Mouse (Mus musculus) embryonic facial prominence, embryonic 10.5 days (tissue): ENCODE measurements around the gene Zfp382. TPM values are rescaled to one million over a fixed set of nuclear protein-coding genes. Genes with fewer than 3 reads are reported as not detected.

Source experiments
- DNase-seq: peaks from one replicate; pipeline ENCODE4 v3.0.0-alpha.2; 2017; ENCODE audit warnings: low spot score
- H3K27ac ChIP-seq: fragments of 300-500 bp; sonication (generic); replicated peaks from 2 replicates; pipeline ENCODE4 v1.5.1; 2016; ENCODE audit warnings: mild to moderate bottlenecking
- H3K27me3 ChIP-seq: fragments of 300-500 bp; sonication (generic); replicated peaks from 2 replicates; pipeline ENCODE4 v1.6.1; 2016; ENCODE audit warnings: low read depth, mild to moderate bottlenecking; ENCODE audit not compliant: poor library complexity, severe bottlenecking
- H3K36me3 ChIP-seq: fragments of 300-500 bp; sonication (generic); replicated peaks from 2 replicates; pipeline ENCODE4 v1.6.1; 2016; ENCODE audit warnings: mild to moderate bottlenecking, moderate library complexity
- H3K4me1 ChIP-seq: fragments of 300-500 bp; sonication (generic); 2 replicates; pipeline ENCODE4 v1.6.1; 2016
- H3K4me3 ChIP-seq: fragments of 300-500 bp; sonication (generic); 2 replicates; pipeline ENCODE4 v1.5.1; 2016; ENCODE audit warnings: mild to moderate bottlenecking, moderate library complexity
- H3K9me3 ChIP-seq: fragments of 300-500 bp; sonication (generic); 2 replicates; pipeline ENCODE4 v1.6.1; 2016; ENCODE audit warnings: mild to moderate bottlenecking
- WGBS: fragments of 180-500 bp; shearing (Covaris S2); methylation state at CpG from one replicate; pipeline ENCODE4 v1.1.7; 2016; 5-methylcytosine and 5-hydroxymethylcytosine counted together
- polyA plus RNA-seq: library from polyadenylated mRNA; unstranded; fragments of >200 nt; fragmentation: Nextera tagmentation; extraction: Ambion mirVana; gene quantifications from 2 replicates; pipeline ENCODE4 v1.2.1, GENCODE M21; 2016

The Zfp382 gene
- polyA plus RNA-seq, result 9.7 and 11.4 TPM in 2 replicates

- Histone ChIP-seq H3K9me3 (peaks cover 9% of the 10 kb centered on the region; the same call in 1 of the 2 replicates), H3K4me1 (peaks cover 16% of the 10 kb centered on the region), H3K27ac (peak within 1 kb of the TSS; percentile 86), H3K27me3 (no peaks in the 10 kb centered on the region), H3K36me3 (peaks cover 13% of the 10 kb centered on the region), H3K4me3 (peak within 1 kb of the TSS; percentile 73)
- DNase-seq, result peak; percentile 95
- 1% methylated on average over 61 of the region's 61 CpGs for WGBS
Measured at GRCm38 (mm10) chr7:30121308-30122187, at the start of gene Zfp382. Zfp382 (plus strand) TSS chr7:30121942.

- peak; percentile 90 for DNase-seq
- Histone ChIP-seq H3K9me3 (no peaks in the 10 kb centered on the region), H3K4me3 (peak within 1 kb of the TSS; percentile 92), H3K4me1 (peaks cover 9% of the 10 kb centered on the region), H3K27me3 (no peaks in the 10 kb centered on the region), H3K27ac (peak within 1 kb of the TSS; percentile 90), H3K36me3 (peaks cover 56% of the 10 kb centered on the region)
- WGBS, result 1% methylated on average over 50 of the region's 50 CpGs
Measured at GRCm38 (mm10) chr7:30072146-30073028, 49.4 kb upstream of the Zfp382 start, which contains the start of gene Zfp82. Zfp82 (minus strand) TSS chr7:30072900.

- no peak overlapping the region for H3K4me3 ChIP-seq
- H3K36me3 ChIP-seq, result peaks cover 61% of the 10 kb centered on the region
- no peak for DNase-seq
- H3K4me1 ChIP-seq, result peaks cover 24% of the 10 kb centered on the region
- H3K27me3 ChIP-seq, result no peaks in the 10 kb centered on the region
- H3K27ac ChIP-seq, result no peak overlapping the region
- H3K9me3 ChIP-seq, result peaks cover 8% of the 10 kb centered on the region; the same call in 1 of the 2 replicates
- WGBS, result 93% methylated on average over 9 of the region's 9 CpGs
Measured at GRCm38 (mm10) chr7:30086524-30086923, 35.2 kb upstream of the Zfp382 start.

GRCm38 (mm10) chr7:30089405-30089804 is 32.3 kb upstream of the Zfp382 start:
- DNase-seq, result peak; percentile 25
- Histone ChIP-seq H3K36me3 (peaks cover 32% of the 10 kb centered on the region), H3K4me3 (peak overlapping the region; percentile 80), H3K27me3 (no peaks in the 10 kb centered on the region), H3K9me3 (peaks cover 8% of the 10 kb centered on the region; the same call in 1 of the 2 replicates), H3K27ac (peak overlapping the region; percentile 92), H3K4me1 (peaks cover 31% of the 10 kb centered on the region)
- WGBS, result 14% methylated on average over 6 of the region's 6 CpGs

- Histone ChIP-seq H3K36me3 (peaks cover 22% of the 10 kb centered on the region), H3K9me3 (peaks cover 4% of the 10 kb centered on the region; the same call in 1 of the 2 replicates), H3K4me3 (peak within 1 kb of the TSS; percentile 80), H3K27ac (peak within 1 kb of the TSS; percentile 92), H3K27me3 (no peaks in the 10 kb centered on the region), H3K4me1 (peaks cover 31% of the 10 kb centered on the region)
- DNase-seq, result peak; percentile 98
- under 1% methylated on average over 40 of the region's 40 CpGs for WGBS
Measured at GRCm38 (mm10) chr7:30090092-30090969, 31.4 kb upstream of the Zfp382 start, which contains the start of the genes Gm26920 and Zfp566. Gm26920 (minus strand) TSS chr7:30090410. Zfp566 (minus strand) TSS chr7:30090527.

GRCm38 (mm10) chr7:30090970-30091585 is 30.7 kb upstream of the Zfp382 start:
- Histone ChIP-seq H3K4me3 (peak overlapping the region; percentile 80), H3K36me3 (peaks cover 15% of the 10 kb centered on the region), H3K27ac (peak overlapping the region; percentile 92), H3K9me3 (peaks cover 3% of the 10 kb centered on the region; the same call in 1 of the 2 replicates), H3K4me1 (peaks cover 35% of the 10 kb centered on the region), H3K27me3 (no peaks in the 10 kb centered on the region)
- peak; percentile 16 for DNase-seq
- 9% methylated on average over 9 of the region's 9 CpGs for WGBS

GRCm38 (mm10) chr7:30092666-30093065 is 29.1 kb upstream of the Zfp382 start:
- WGBS, result 88% methylated on average over 9 of the region's 9 CpGs
- Histone ChIP-seq H3K9me3 (no peaks in the 10 kb centered on the region), H3K27me3 (no peaks in the 10 kb centered on the region), H3K36me3 (peaks cover 9% of the 10 kb centered on the region), H3K27ac (no peak overlapping the region), H3K4me1 (peaks cover 35% of the 10 kb centered on the region), H3K4me3 (no peak overlapping the region)
- DNase-seq, result no peak

GRCm38 (mm10) chr7:30093918-30094415 is 27.8 kb upstream of the Zfp382 start:
- H3K9me3 ChIP-seq, result no peaks in the 10 kb centered on the region; the same call in 1 of the 2 replicates
- DNase-seq, result no peak
- H3K27me3 ChIP-seq, result no peaks in the 10 kb centered on the region
- 76% methylated on average over 6 of the region's 6 CpGs for WGBS
- peak overlapping the region; percentile 97 for H3K27ac ChIP-seq
- peaks cover 22% of the 10 kb centered on the region for H3K36me3 ChIP-seq
- peaks cover 24% of the 10 kb centered on the region for H3K4me1 ChIP-seq
- peak overlapping the region; percentile 72 for H3K4me3 ChIP-seq

- peak; percentile 95 for DNase-seq
- peak within 1 kb of the TSS; percentile 97 for H3K27ac ChIP-seq
- under 1% methylated on average over 26 of the region's 26 CpGs for WGBS
- H3K9me3 ChIP-seq, result no peaks in the 10 kb centered on the region; the same call in 1 of the 2 replicates
- H3K36me3 ChIP-seq, result peaks cover 30% of the 10 kb centered on the region
- H3K4me3 ChIP-seq, result peak within 1 kb of the TSS; percentile 72
- peaks cover 18% of the 10 kb centered on the region for H3K4me1 ChIP-seq
- no peaks in the 10 kb centered on the region for H3K27me3 ChIP-seq
Measured at GRCm38 (mm10) chr7:30094646-30095429, 26.9 kb upstream of the Zfp382 start, which contains the start of gene Zfp260. Zfp260 (plus strand) TSS chr7:30094777.

- WGBS, result 19% methylated on average over 5 of the region's 5 CpGs
- Histone ChIP-seq H3K4me3 (peak overlapping the region; percentile 72), H3K4me1 (peaks cover 18% of the 10 kb centered on the region), H3K27ac (peak overlapping the region; percentile 97), H3K9me3 (no peaks in the 10 kb centered on the region; the same call in 1 of the 2 replicates), H3K27me3 (no peaks in the 10 kb centered on the region), H3K36me3 (peaks cover 38% of the 10 kb centered on the region)
- DNase-seq, result peak; percentile 30
Measured at GRCm38 (mm10) chr7:30095551-30096125, 26.1 kb upstream of the Zfp382 start.
